Mouse (Mus musculus) limb, embryonic 11.5 days (tissue): Measurements from ENCODE around the gene Vmn1r209. TPM values are rescaled to one million over a fixed set of nuclear protein-coding genes. Genes with fewer than 3 reads are reported as not detected.
"Not testable (repeated sequence)": the region's sequence is repeated elsewhere in the genome, so short reads cannot be mapped to it uniquely, and the experiment has no call there.

Experiments
- ATAC-seq: fragments of 200-750 bp; cut with Nextera tagmentation; 2 replicates; pipeline ENCODE4 v1.8.0; 2017; ENCODE audit warnings: low read depth; ENCODE audit not compliant: insufficient number of reproducible peaks, low FRiP score, low TSS enrichment
- DNase-seq: peaks from one replicate; pipeline ENCODE4 v3.0.0-alpha.2; 2015; ENCODE audit warnings: low spot score
- H3K27ac ChIP-seq: fragments of 300-500 bp; sonication (generic); replicated peaks from 2 replicates; pipeline ENCODE4 v1.5.1; 2014; ENCODE audit warnings: low read depth, mild to moderate bottlenecking, low read length
- H3K27me3 ChIP-seq: fragments of 300-500 bp; sonication (generic); 2 replicates; pipeline ENCODE4 v1.6.1; 2014; ENCODE audit warnings: mild to moderate bottlenecking, low read length, mixed read lengths; ENCODE audit not compliant: control insufficient read depth, insufficient read depth
- H3K36me3 ChIP-seq: fragments of 300-500 bp; sonication (generic); 2 replicates; pipeline ENCODE4 v1.6.1; 2014; ENCODE audit warnings: mild to moderate bottlenecking, low read length, moderate library complexity, mixed read lengths; ENCODE audit not compliant: control insufficient read depth, insufficient read depth
- H3K4me1 ChIP-seq: fragments of 300-500 bp; sonication (generic); 2 replicates; pipeline ENCODE4 v1.6.1; 2014; ENCODE audit warnings: low read length, mixed read lengths; ENCODE audit not compliant: control insufficient read depth, insufficient read depth
- H3K4me2 ChIP-seq: fragments of 300-500 bp; sonication (generic); 2 replicates; pipeline ENCODE4 v1.6.1; 2014; ENCODE audit warnings: low read depth, mild to moderate bottlenecking, moderate library complexity; ENCODE audit not compliant: severe bottlenecking
- H3K4me3 ChIP-seq: fragments of 300-500 bp; sonication (generic); 2 replicates; pipeline ENCODE4 v1.5.1; 2014; ENCODE audit warnings: low read depth, low read length
- H3K9ac ChIP-seq: fragments of 300-500 bp; sonication (generic); 2 replicates; pipeline ENCODE4 v1.6.1; 2014; ENCODE audit warnings: mild to moderate bottlenecking, low read length
- H3K9me3 ChIP-seq: fragments of 300-500 bp; sonication (generic); 2 replicates; pipeline ENCODE4 v1.6.1; 2016; ENCODE audit warnings: low read length; ENCODE audit not compliant: control insufficient read depth
- WGBS: fragments of 180-500 bp; shearing (Covaris S2); extraction: QIAGEN DNeasy Blood & Tissue Kit; methylation state at CpG from one replicate; pipeline ENCODE4 v1.1.7; 2014; 5-methylcytosine and 5-hydroxymethylcytosine counted together
- polyA plus RNA-seq: library from polyadenylated mRNA; unstranded; fragments of >200 nt; fragmentation: Nextera tagmentation; extraction: Ambion mirVana; gene quantifications from 2 replicates; pipeline ENCODE4 v1.2.1, GENCODE M21; 2014

The Vmn1r209 gene
- polyA plus RNA-seq, 1 experiment from 2014 or later, result not detected

GRCm38 (mm10) chr13:22784159-22784558 lies 25.3 kb downstream of the Vmn1r209 start:
- not testable (repeated sequence) for H3K27me3 ChIP-seq, H3K4me3 ChIP-seq, H3K27ac ChIP-seq, H3K36me3 ChIP-seq, ATAC-seq, H3K4me2 ChIP-seq, H3K4me1 ChIP-seq, DNase-seq, H3K9me3 ChIP-seq, H3K9ac ChIP-seq

GRCm38 (mm10) chr13:22777300-22777699 lies 32.2 kb downstream of the Vmn1r209 start, which contains the start of gene Vmn1r208:
Vmn1r208 (minus strand) TSS chr13:22777400.
- not testable (repeated sequence) for H3K9ac ChIP-seq, H3K27ac ChIP-seq, H3K27me3 ChIP-seq, ATAC-seq, H3K4me2 ChIP-seq, DNase-seq, H3K4me3 ChIP-seq, H3K4me1 ChIP-seq, H3K36me3 ChIP-seq, H3K9me3 ChIP-seq
- no CpG with 5 or more reads among the region's 7 CpGs for WGBS

- not testable (repeated sequence) for H3K27me3 ChIP-seq, H3K9me3 ChIP-seq, H3K4me3 ChIP-seq, H3K4me1 ChIP-seq, DNase-seq, H3K9ac ChIP-seq, H3K27ac ChIP-seq, ATAC-seq, H3K36me3 ChIP-seq, H3K4me2 ChIP-seq
- 88% methylated on average over 1 of the region's 2 CpGs for WGBS
These were observed 37.9 kb downstream of the Vmn1r209 start for GRCm38 (mm10) chr13:22771592-22771991.

Other genes with a start within 250 kb of the Vmn1r209 start
- not detected in 2 replicates for gene Vmn1r205, start 216.7 kb downstream of the Vmn1r209 start, polyA plus RNA-seq
- not detected in 2 replicates for gene Vmn1r206, start 185.4 kb downstream of the Vmn1r209 start, polyA plus RNA-seq
- not detected in 2 replicates for gene Vmn1r207-ps, start 80.1 kb downstream of the Vmn1r209 start, polyA plus RNA-seq
- gene Vmn1r208, start 32.3 kb downstream of the Vmn1r209 start, polyA plus RNA-seq, result not detected in 2 replicates
- not detected in 2 replicates for gene Vmn1r210, start 21.7 kb upstream of the Vmn1r209 start, polyA plus RNA-seq
- gene Vmn1r211, start 47.9 kb upstream of the Vmn1r209 start, polyA plus RNA-seq, result not detected in 2 replicates
- not detected in 2 replicates for gene Vmn1r212, start 74.5 kb upstream of the Vmn1r209 start, polyA plus RNA-seq
- gene Vmn1r213, start 198.0 kb upstream of the Vmn1r209 start, polyA plus RNA-seq, result not detected in 2 replicates
- gene Vmn1r214, start 220.7 kb upstream of the Vmn1r209 start, polyA plus RNA-seq, result not detected in 2 replicates